Mouse (Mus musculus) G1E (cell line): ENCODE data around the gene Lman2. TPM values are rescaled to one million over a fixed set of nuclear protein-coding genes. Genes with fewer than 3 reads are reported as not detected.

Experiments used
- ATAC-seq: 2 replicates; pipeline ENCODE4 v1.8.0; 2016; ENCODE audit warnings: mild to moderate bottlenecking; ENCODE audit not compliant: insufficient number of reproducible peaks, poor library complexity, low FRiP score, severe bottlenecking; ENCODE audit errors: extremely low read depth
- DNase-seq: peaks from one replicate; pipeline ENCODE4 v3.0.0; 2012; ENCODE audit warnings: low spot score
- H3K27me3 ChIP-seq: 2 replicates; pipeline ENCODE4 v1.6.1; 2012; ENCODE audit warnings: mild to moderate bottlenecking, low read length, inconsistent platforms; ENCODE audit not compliant: insufficient read depth
- H3K36me3 ChIP-seq: replicated peaks from 2 replicates; pipeline ENCODE3; 2012; ENCODE audit warnings: mild to moderate bottlenecking, inconsistent platforms
- H3K4me1 ChIP-seq: 2 replicates; pipeline ENCODE4 v1.6.1; 2012; ENCODE audit warnings: low read depth, low read length, inconsistent platforms, mixed read lengths; ENCODE audit not compliant: insufficient read depth
- H3K4me3 ChIP-seq: 2 replicates; pipeline ENCODE4 v1.5.1; 2012; ENCODE audit warnings: low read depth, mild to moderate bottlenecking, inconsistent platforms, low read length, moderate library complexity, mixed read lengths
- H3K9me3 ChIP-seq: replicated peaks from 2 replicates; pipeline ENCODE4 v1.6.1; 2012; ENCODE audit warnings: inconsistent platforms
- CTCF ChIP-seq: IDR thresholded peaks from 2 replicates; pipeline ENCODE4 v1.5.1; 2012; ENCODE audit warnings: low read depth, low read length, inconsistent platforms, mixed read lengths
- GATA1 ChIP-seq: IDR thresholded peaks from 2 replicates; pipeline ENCODE4 v1.6.1; 2012; ENCODE audit warnings: borderline replicate concordance, low read length, inconsistent platforms, mixed read lengths
- GATA2 ChIP-seq: IDR thresholded peaks from 2 replicates; pipeline ENCODE4 v1.6.1; 2012; ENCODE audit warnings: low read depth, low read length, inconsistent platforms, borderline replicate concordance
- POLR2AphosphoS5 ChIP-seq: IDR thresholded peaks from 2 replicates; pipeline ENCODE4 v1.6.1; 2012; ENCODE audit warnings: low read depth, low read length, inconsistent platforms; ENCODE audit not compliant: insufficient replicate concordance
- TAL1 ChIP-seq: conservative IDR thresholded peaks from 2 replicates; pipeline ENCODE4 v1.6.1; 2012; ENCODE audit warnings: low read depth, low read length, inconsistent platforms, mixed read lengths
- polyA plus RNA-seq: library from polyadenylated mRNA; stranded (reverse); fragments of >175 nt; gene quantifications from 2 replicates; pipeline ENCODE4 v1.2.3, GENCODE M21; 2012
- total RNA-seq, 2 experiments: library from RNA; stranded (forward) in 1 of 2; stranded (reverse) in 1 of 2; fragments of 200-1000 nt in 1 of 2; fragments of >200 nt in 1 of 2; fragmentation: Nextera tagmentation in 1 of 2; gene quantifications; 2 replicates each; pipeline ENCODE4 v1.2.3; 2014 to 2017

Lman2 gene
- total and polyA plus RNA-seq, 3 experiments = 76.9 to 124 (median 77.7) TPM

DNA sequence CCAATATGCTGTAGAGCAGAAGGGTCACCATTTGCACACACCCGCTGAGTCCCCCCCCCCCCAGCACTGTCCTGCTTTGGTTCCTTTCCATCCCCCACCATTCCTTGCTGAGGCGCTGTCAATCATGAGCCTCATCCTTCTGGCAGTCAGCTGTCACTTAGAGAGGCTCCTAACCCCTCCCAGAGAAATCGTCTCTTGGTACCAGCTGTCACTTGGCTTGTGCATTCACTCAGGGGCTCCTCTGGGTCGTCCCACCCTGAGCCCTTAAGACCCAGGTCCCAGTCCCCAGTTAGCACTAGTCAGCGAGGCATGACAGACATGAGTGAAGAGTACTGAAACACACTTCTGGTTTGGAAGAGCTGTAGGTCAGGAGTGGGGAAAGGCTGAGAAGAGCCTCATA, 9.2 kb upstream of the Lman2 start:
- TF ChIP-seq GATA2 (no peak), POLR2AphosphoS5 (no peak), GATA1 (no peak), CTCF (no peak), TAL1 (no peak)
- Histone ChIP-seq H3K27me3 (peaks cover 46% of the 10 kb centered on the region), H3K4me1 (peaks cover 49% of the 10 kb centered on the region), H3K9me3 (no peaks in the 10 kb centered on the region), H3K4me3 (no peak overlapping the region), H3K36me3 (peaks cover 14% of the 10 kb centered on the region)
- no peak for ATAC-seq
- no peak for DNase-seq

- Histone ChIP-seq H3K27me3 (peaks cover 46% of the 10 kb centered on the region), H3K36me3 (peaks cover 14% of the 10 kb centered on the region), H3K4me3 (no peak overlapping the region), H3K9me3 (no peaks in the 10 kb centered on the region), H3K4me1 (peaks cover 49% of the 10 kb centered on the region)
- TF ChIP-seq GATA2 = no peak
- TF ChIP-seq TAL1 = no peak
- no peak for TF ChIP-seq CTCF
- no peak for TF ChIP-seq POLR2AphosphoS5
- no peak for TF ChIP-seq GATA1
- ATAC-seq = no peak
- no peak for DNase-seq
Measured at GRCm38 (mm10) chr13:55371007-55371681, 8.6 kb upstream of the Lman2 start.

- TF ChIP-seq TAL1 (no peak), CTCF (no peak), GATA1 (no peak), GATA2 (no peak), POLR2AphosphoS5 (no peak)
- ATAC-seq (no peak), DNase-seq (no peak)
- H3K9me3 ChIP-seq = no peaks in the 10 kb centered on the region
- H3K4me1 ChIP-seq = peaks cover 49% of the 10 kb centered on the region
- H3K27me3 ChIP-seq = peaks cover 38% of the 10 kb centered on the region
- peak overlapping the region; percentile 72 for H3K4me3 ChIP-seq
- peaks cover 11% of the 10 kb centered on the region for H3K36me3 ChIP-seq
Measured at GRCm38 (mm10) chr13:55370234-55370633, 7.7 kb upstream of the Lman2 start.

DNA sequence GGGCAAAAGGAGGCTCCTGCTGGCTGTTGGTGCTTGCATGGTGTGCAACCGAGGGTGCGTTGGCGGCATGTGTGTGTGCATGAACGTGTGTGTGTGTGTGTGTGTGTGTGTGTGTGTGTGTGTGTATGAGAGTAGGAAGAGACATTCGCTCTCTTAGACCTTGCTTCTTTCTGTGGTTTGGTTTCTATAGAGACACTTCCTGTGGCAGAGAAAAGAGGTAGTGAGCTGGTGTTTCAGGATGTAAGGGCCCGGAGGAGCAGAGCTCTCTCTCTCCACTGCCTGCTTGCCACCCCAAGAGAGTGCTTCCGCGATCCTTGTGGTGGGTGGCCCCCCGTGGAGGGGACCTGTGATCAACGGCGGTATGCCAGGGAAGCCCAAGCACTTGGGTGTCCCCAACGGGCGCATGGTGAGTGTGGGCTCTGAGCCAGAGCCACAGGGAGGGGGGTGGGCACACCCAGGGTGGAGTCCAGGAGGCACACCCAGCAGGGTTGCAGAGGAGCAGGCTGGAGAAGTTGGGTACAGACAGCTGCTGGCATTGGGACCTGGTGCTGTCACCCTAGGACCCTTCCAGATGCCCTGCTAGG, 7.0 kb upstream of the Lman2 start, which contains the start of gene Rgs14:
Rgs14 (plus strand) TSS at position 202 of the 584 bp plus-strand sequence.
- H3K27me3 ChIP-seq = peaks cover 38% of the 10 kb centered on the region
- peak; percentile 84 for DNase-seq
- H3K4me3 ChIP-seq = peak within 1 kb of the TSS; percentile 72
- H3K9me3 ChIP-seq = no peaks in the 10 kb centered on the region
- peaks cover 11% of the 10 kb centered on the region for H3K36me3 ChIP-seq
- peak; percentile 87 for ATAC-seq
- peaks cover 49% of the 10 kb centered on the region for H3K4me1 ChIP-seq
- TF ChIP-seq GATA1 (no peak), TAL1 (no peak)

DNA sequence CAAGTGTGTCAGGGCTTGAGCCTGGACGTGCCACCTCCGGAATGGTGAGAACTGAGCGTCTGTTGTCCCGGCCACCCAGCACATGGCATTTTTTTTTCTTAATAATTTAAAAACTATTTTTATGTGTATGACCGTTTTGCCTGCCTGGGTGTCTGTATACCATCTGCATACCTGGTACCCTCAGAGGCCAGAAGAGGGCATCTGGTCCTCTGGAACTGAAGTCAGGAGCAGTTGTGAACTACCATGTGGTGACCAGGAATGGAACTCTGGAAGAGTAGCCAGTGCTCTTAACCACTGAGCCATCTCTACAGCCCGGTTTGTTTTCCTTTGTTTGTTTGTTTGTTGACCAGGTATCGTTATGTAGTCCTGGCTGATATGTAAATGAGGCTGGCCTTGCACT, 5.8 kb upstream of the Lman2 start:
- DNase-seq = no peak
- H3K9me3 ChIP-seq = no peaks in the 10 kb centered on the region

GRCm38 (mm10) chr13:55361974-55362452, 570 bp downstream of the Lman2 start:
- no peaks in the 10 kb centered on the region; the same call in 1 of the 2 replicates for H3K27me3 ChIP-seq
- H3K4me3 ChIP-seq = peak overlapping the region; percentile 100
- ATAC-seq (no peak), DNase-seq (no peak)
- H3K36me3 ChIP-seq = peaks cover 44% of the 10 kb centered on the region
- H3K4me1 ChIP-seq = peaks cover 48% of the 10 kb centered on the region
- TF ChIP-seq POLR2AphosphoS5 (no peak), TAL1 (no peak), GATA1 (no peak), GATA2 (no peak), CTCF (no peak)
- H3K9me3 ChIP-seq = no peaks in the 10 kb centered on the region

More for the DNA sequence above, 5.8 kb upstream of the Lman2 start:
- ATAC-seq = no peak
- Histone ChIP-seq H3K4me3 (no peak overlapping the region), H3K4me1 (peaks cover 49% of the 10 kb centered on the region), H3K27me3 (peaks cover 27% of the 10 kb centered on the region; the same call in 1 of the 2 replicates), H3K36me3 (peaks cover 7% of the 10 kb centered on the region)
- TF ChIP-seq GATA2 (no peak), TAL1 (no peak), GATA1 (no peak), POLR2AphosphoS5 (no peak), CTCF (no peak)
